Mouse (Mus musculus): ENCODE measurements around the gene Ralgps2.

Ralgps2 gene

GRCm38 (mm10) chr1:156769163-156769562 is 170.3 kb downstream of the Ralgps2 start:
- DNase-seq (ENCODE audit: low spot score) = no peak

- DNase-seq (ENCODE audit: low spot score) = no peak
Observed at GRCm38 (mm10) chr1:156765311-156765710, 174.1 kb downstream of the Ralgps2 start.

- no peak for DNase-seq (ENCODE audit: low spot score)
Observed at GRCm38 (mm10) chr1:156764584-156764983, 174.8 kb downstream of the Ralgps2 start.

GRCm38 (mm10) chr1:156763280-156763679 is 176.1 kb downstream of the Ralgps2 start:
- no peak for DNase-seq (ENCODE audit: low spot score)

GRCm38 (mm10) chr1:156761430-156761801 is 178.0 kb downstream of the Ralgps2 start:
- peak; percentile 28 for DNase-seq (ENCODE audit: low spot score)

- no peak for DNase-seq (ENCODE audit: low spot score)
Observed at GRCm38 (mm10) chr1:156760549-156761429, 178.6 kb downstream of the Ralgps2 start.

- DNase-seq (ENCODE audit: low spot score) = no peak
Observed at GRCm38 (mm10) chr1:156758326-156758725, 181.1 kb downstream of the Ralgps2 start.

GRCm38 (mm10) chr1:156754608-156755413 is 184.6 kb downstream of the Ralgps2 start:
- DNase-seq (ENCODE audit: low spot score) = no peak
